In the genomic region with DNA sequence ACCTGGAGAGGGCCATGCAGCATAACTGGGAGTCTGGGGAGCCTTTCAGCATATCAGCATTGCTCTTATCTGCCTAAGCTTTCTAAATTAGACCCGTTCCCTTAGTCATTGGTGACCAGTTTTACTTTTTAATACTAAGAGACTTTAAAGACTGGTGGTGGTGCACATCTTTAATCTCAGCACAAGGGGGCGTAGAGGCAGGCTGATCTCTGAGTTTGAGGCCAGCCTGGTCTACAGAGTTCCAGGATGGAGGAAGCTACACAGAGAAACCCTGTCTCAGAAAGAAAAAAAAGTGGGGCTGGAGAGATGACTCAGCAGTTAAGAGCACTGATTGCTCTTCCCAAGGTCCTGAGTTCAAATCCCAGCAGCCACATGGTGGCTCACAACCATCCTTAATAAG, we compare ENCODE assay signal across 13 mouse cellular contexts. TPM values are rescaled to one million over a fixed set of nuclear protein-coding genes. Genes with fewer than 3 reads are reported as not detected.
DNase-seq lines count a peak whose midpoint lies in the region; ATAC-seq and TF ChIP-seq lines count a peak whose summit lies in the region.
"Had no signal": no experiment of that assay in that cellular context is flagged by ENCODE, and none has a peak within 500 bp of the region (broad histone marks: within the 10 kb centered on the region; RNA-seq: fewer than 3 reads in every experiment).

No protein-coding gene starts in this region.

- no peak overlapping the region for H3K9ac ChIP-seq in kidney, postnatal 0 days (ENCODE audit: low read depth, low read length)
- no peak overlapping the region for H3K9ac ChIP-seq in kidney, embryonic 14.5 days (ENCODE audit: low read depth, low read length)
- H3K9ac ChIP-seq in liver, embryonic 15.5 days: no peak overlapping the region
- no peak overlapping the region for H3K9ac ChIP-seq in hindbrain, embryonic 11.5 days (ENCODE audit: low read depth, low read length)
- H3K9ac ChIP-seq: forebrain, embryonic 13.5 days had no signal

- TF ChIP-seq CTCF in cerebellum, adult 2 months (IDR thresholded peaks at IDR 0.05; ENCODE audit: borderline replicate concordance, insufficient read depth, low read depth, low read length): peak; percentile 9; the same call in 1 of the 2 replicates
- TF ChIP-seq CTCF in kidney, postnatal 0 days (IDR thresholded peaks at IDR 0.05; ENCODE audit: low read depth): peak; percentile 51

- no peaks in the 10 kb centered on the region for H3K9me3 ChIP-seq in kidney, postnatal 0 days (replicated peaks; ENCODE audit: low read length)
- H3K9me3 ChIP-seq in kidney, embryonic 14.5 days (ENCODE audit: control insufficient read depth, low read length): no peaks in the 10 kb centered on the region
- H3K9me3 ChIP-seq in liver, embryonic 15.5 days (replicated peaks): no peaks in the 10 kb centered on the region
- no peaks in the 10 kb centered on the region for H3K9me3 ChIP-seq in hindbrain, embryonic 11.5 days (ENCODE audit: control insufficient read depth, low read length)
- H3K9me3 ChIP-seq: forebrain, embryonic 13.5 days; limb, embryonic 13.5 days had no signal

- no peak for TF ChIP-seq POLR2A in cerebellum, adult 2 months (IDR thresholded peaks at IDR 0.05; ENCODE audit: borderline replicate concordance, insufficient read depth, low read length)

- no peaks in the 10 kb centered on the region for H3K27me3 ChIP-seq in cerebellum, adult 2 months (ENCODE audit: control insufficient read depth, insufficient read depth, low read length)
- no peaks in the 10 kb centered on the region for H3K27me3 ChIP-seq in kidney, postnatal 0 days (ENCODE audit: insufficient read depth, low read length)
- no peaks in the 10 kb centered on the region for H3K27me3 ChIP-seq in kidney, embryonic 14.5 days (ENCODE audit: control insufficient read depth, insufficient read depth, low read length)
- no peaks in the 10 kb centered on the region for H3K27me3 ChIP-seq in liver, embryonic 15.5 days
- no peaks in the 10 kb centered on the region for H3K27me3 ChIP-seq in hindbrain, embryonic 11.5 days (ENCODE audit: control insufficient read depth, insufficient read depth, low read length)
- H3K27me3 ChIP-seq: forebrain, embryonic 13.5 days; limb, embryonic 13.5 days had no signal

- WGBS in cerebellum, adult 2 months: 73% methylated on average over 2 of the region's 2 CpGs
- 85% methylated on average over 2 of the region's 2 CpGs for WGBS in kidney, postnatal 0 days
- WGBS in kidney, embryonic 14.5 days: 91% methylated on average over 2 of the region's 2 CpGs
- 39% methylated on average over 2 of the region's 2 CpGs for WGBS in liver, embryonic 15.5 days (ENCODE audit: insufficient replicate concordance)
- WGBS in hindbrain, embryonic 11.5 days: 82% methylated on average over 2 of the region's 2 CpGs

- no peak for ATAC-seq in kidney, postnatal 0 days (replicated peaks; ENCODE audit: low FRiP score, low read depth)
- no peak for ATAC-seq in kidney, embryonic 14.5 days (ENCODE audit: low FRiP score, low TSS enrichment)
- no peak for ATAC-seq in liver, embryonic 15.5 days (ENCODE audit: insufficient read depth)
- ATAC-seq in hindbrain, embryonic 11.5 days (ENCODE audit: low FRiP score): no peak
- ATAC-seq: forebrain, embryonic 13.5 days had no signal

- no peak for DNase-seq in cerebellum, adult 2 months
- no peak for DNase-seq in cerebellum, adult 18-20 months
- DNase-seq in kidney, postnatal 0 days (ENCODE audit: low spot score): no peak
- DNase-seq in MN1 (ENCODE audit: low spot score): peak; percentile 51
- no peak for DNase-seq in hindbrain, embryonic 11.5 days (ENCODE audit: low spot score)
- no peak for DNase-seq in layer of hippocampus, adult 18-20 months (ENCODE audit: low spot score in 2 of 2)
- DNase-seq: adrenal gland, postnatal 36 days; kidney, postnatal 4 days; midbrain, embryonic 14.5 days had no signal

- H3K4me3 ChIP-seq in cerebellum, adult 2 months (replicated peaks; ENCODE audit: insufficient read depth, low read depth, low read length): no peak overlapping the region
- H3K4me3 ChIP-seq in kidney, postnatal 0 days (replicated peaks; ENCODE audit: low read depth, low read length): no peak overlapping the region
- no peak overlapping the region for H3K4me3 ChIP-seq in kidney, embryonic 14.5 days (ENCODE audit: low read length)
- no peak overlapping the region for H3K4me3 ChIP-seq in liver, embryonic 15.5 days (replicated peaks)
- H3K4me3 ChIP-seq in hindbrain, embryonic 11.5 days (ENCODE audit: low read depth, low read length): no peak overlapping the region
- H3K4me3 ChIP-seq: forebrain, embryonic 13.5 days; limb, embryonic 13.5 days had no signal

- no peak overlapping the region for H3K4me2 ChIP-seq in kidney, postnatal 0 days (ENCODE audit: low read length)
- H3K4me2 ChIP-seq in kidney, embryonic 14.5 days (replicated peaks; ENCODE audit: low read depth, low read length): no peak overlapping the region
- H3K4me2 ChIP-seq in liver, embryonic 15.5 days: peak overlapping the region; percentile 85
- H3K4me2 ChIP-seq in hindbrain, embryonic 11.5 days (replicated peaks; ENCODE audit: low read depth, low read length): no peak overlapping the region
- H3K4me2 ChIP-seq: limb, embryonic 13.5 days had no signal

- peaks cover 3% of the 10 kb centered on the region; the same call in 1 of the 2 replicates for H3K4me1 ChIP-seq in cerebellum, adult 2 months (ENCODE audit: control insufficient read depth, insufficient read depth, low read length)
- H3K4me1 ChIP-seq in kidney, postnatal 0 days (replicated peaks; ENCODE audit: insufficient read depth, low read length): peaks cover 18% of the 10 kb centered on the region
- H3K4me1 ChIP-seq in kidney, embryonic 14.5 days (ENCODE audit: control insufficient read depth, insufficient read depth, low read length): peaks cover 32% of the 10 kb centered on the region
- H3K4me1 ChIP-seq in liver, embryonic 15.5 days (replicated peaks): peaks cover 91% of the 10 kb centered on the region
- H3K4me1 ChIP-seq in hindbrain, embryonic 11.5 days (replicated peaks; ENCODE audit: control insufficient read depth, insufficient read depth, low read length): 0 out of 2 replicates have a peak, but pooled peaks cover 2% of the 10 kb centered on the region

- no peaks in the 10 kb centered on the region for H3K36me3 ChIP-seq in kidney, postnatal 0 days (ENCODE audit: insufficient read depth, low read length)
- peaks cover 7% of the 10 kb centered on the region for H3K36me3 ChIP-seq in kidney, embryonic 14.5 days (ENCODE audit: control insufficient read depth, insufficient read depth, low read length)
- peaks cover 28% of the 10 kb centered on the region for H3K36me3 ChIP-seq in liver, embryonic 15.5 days (replicated peaks)
- H3K36me3 ChIP-seq in hindbrain, embryonic 11.5 days (ENCODE audit: control insufficient read depth, insufficient read depth, low read length): no peaks in the 10 kb centered on the region

- H3K27ac ChIP-seq in cerebellum, adult 2 months (ENCODE audit: insufficient read depth, low read length): no peak overlapping the region
- no peak overlapping the region for H3K27ac ChIP-seq in kidney, postnatal 0 days
- H3K27ac ChIP-seq in kidney, embryonic 14.5 days (ENCODE audit: low read depth, low read length): no peak overlapping the region
- H3K27ac ChIP-seq in liver, embryonic 15.5 days (replicated peaks): 0 out of 2 replicates have a peak overlapping the region, but pooled peaks have one; percentile 97
- no peak overlapping the region for H3K27ac ChIP-seq in hindbrain, embryonic 11.5 days (ENCODE audit: low read depth, low read length)
- H3K27ac ChIP-seq: forebrain, embryonic 13.5 days; limb, embryonic 13.5 days had no signal

RNA-seq across cellular contexts. Expression of gene Cs, which starts 2.7 kb away (rescaled TPM):
- 251 and 252 TPM in 2 replicates for polyA plus RNA-seq in cerebellum, adult 2 months (2012; rRNA removed)
- 167 and 195 TPM in 2 replicates for polyA plus RNA-seq in kidney, postnatal 0 days (2015; fragmentation: Nextera tagmentation; extraction: Ambion mirVana)
- polyA plus RNA-seq in kidney, embryonic 14.5 days (2014; fragmentation: Nextera tagmentation; extraction: Ambion mirVana): 135 and 225 TPM in 2 replicates
- polyA plus RNA-seq in liver, embryonic 15.5 days (2015; fragmentation: Nextera tagmentation; extraction: Ambion mirVana): 115 and 121 TPM in 2 replicates
- 242 and 254 TPM in 2 replicates for polyA plus RNA-seq in hindbrain, embryonic 11.5 days (2014; fragmentation: Nextera tagmentation; extraction: Ambion mirVana)
- 100 to 1,000 TPM; 227 to 229 TPM for total RNA-seq in layer of hippocampus, adult 18-20 months (2021)

RNA-seq across cellular contexts. Expression of gene Cnpy2, which starts 18.0 kb away (rescaled TPM):
- 65.3 and 65.4 TPM in 2 replicates for polyA plus RNA-seq in cerebellum, adult 2 months (2012; rRNA removed)
- 350 and 363 TPM in 2 replicates for polyA plus RNA-seq in kidney, postnatal 0 days (2015; fragmentation: Nextera tagmentation; extraction: Ambion mirVana)
- 347 and 389 TPM in 2 replicates for polyA plus RNA-seq in kidney, embryonic 14.5 days (2014; fragmentation: Nextera tagmentation; extraction: Ambion mirVana)
- 85.8 and 90.0 TPM in 2 replicates for polyA plus RNA-seq in liver, embryonic 15.5 days (2015; fragmentation: Nextera tagmentation; extraction: Ambion mirVana)
- 229 and 245 TPM in 2 replicates for polyA plus RNA-seq in hindbrain, embryonic 11.5 days (2014; fragmentation: Nextera tagmentation; extraction: Ambion mirVana)
- 10 to 100 TPM; 79.5 to 88.1 TPM for total RNA-seq in layer of hippocampus, adult 18-20 months (2021)

RNA-seq across cellular contexts. Expression of gene Coq10a, which starts 28.5 kb away (rescaled TPM):
- polyA plus RNA-seq in cerebellum, adult 2 months (2012; rRNA removed): 115 and 117 TPM in 2 replicates
- polyA plus RNA-seq in kidney, postnatal 0 days (2015; fragmentation: Nextera tagmentation; extraction: Ambion mirVana): 18.3 and 19.7 TPM in 2 replicates
- 15.5 and 18.6 TPM in 2 replicates for polyA plus RNA-seq in kidney, embryonic 14.5 days (2014; fragmentation: Nextera tagmentation; extraction: Ambion mirVana)
- 4.6 and 5.2 TPM in 2 replicates for polyA plus RNA-seq in liver, embryonic 15.5 days (2015; fragmentation: Nextera tagmentation; extraction: Ambion mirVana)
- polyA plus RNA-seq in hindbrain, embryonic 11.5 days (2014; fragmentation: Nextera tagmentation; extraction: Ambion mirVana): 23.8 and 24.5 TPM in 2 replicates
- 10 to 100 TPM; 49.5 to 49.7 TPM for total RNA-seq in layer of hippocampus, adult 18-20 months (2021)

RNA-seq across cellular contexts. Expression of gene Ankrd52, which starts 36.7 kb away (rescaled TPM):
- polyA plus RNA-seq in cerebellum, adult 2 months (2012; rRNA removed): 40.6 and 41.6 TPM in 2 replicates
- polyA plus RNA-seq in kidney, postnatal 0 days (2015; fragmentation: Nextera tagmentation; extraction: Ambion mirVana): 6.2 TPM in 2 replicates
- polyA plus RNA-seq in kidney, embryonic 14.5 days (2014; fragmentation: Nextera tagmentation; extraction: Ambion mirVana): 12.7 and 19.3 TPM in 2 replicates
- polyA plus RNA-seq in liver, embryonic 15.5 days (2015; fragmentation: Nextera tagmentation; extraction: Ambion mirVana): 4.9 and 5.6 TPM in 2 replicates
- 9.5 and 12.3 TPM in 2 replicates for polyA plus RNA-seq in hindbrain, embryonic 11.5 days (2014; fragmentation: Nextera tagmentation; extraction: Ambion mirVana)
- 10 to 100 TPM; 45.4 to 49.6 TPM for total RNA-seq in layer of hippocampus, adult 18-20 months (2021)

RNA-seq across cellular contexts. Expression of gene Pan2, which starts 37.1 kb away (rescaled TPM):
- 42.6 and 48.5 TPM in 2 replicates for polyA plus RNA-seq in cerebellum, adult 2 months (2012; rRNA removed)
- polyA plus RNA-seq in kidney, postnatal 0 days (2015; fragmentation: Nextera tagmentation; extraction: Ambion mirVana): 26.5 and 28.5 TPM in 2 replicates
- polyA plus RNA-seq in kidney, embryonic 14.5 days (2014; fragmentation: Nextera tagmentation; extraction: Ambion mirVana): 32.6 and 44.0 TPM in 2 replicates
- 12.9 and 14.3 TPM in 2 replicates for polyA plus RNA-seq in liver, embryonic 15.5 days (2015; fragmentation: Nextera tagmentation; extraction: Ambion mirVana)
- polyA plus RNA-seq in hindbrain, embryonic 11.5 days (2014; fragmentation: Nextera tagmentation; extraction: Ambion mirVana): 30.5 and 31.2 TPM in 2 replicates
- 10 to 100 TPM; 12.9 to 13.2 TPM for total RNA-seq in layer of hippocampus, adult 18-20 months (2021)
